Mouse (Mus musculus) liver, embryonic 14.5 days (tissue): ENCODE results near the gene Olfr1359.

Source experiments
- CTCF ChIP-seq: IDR thresholded peaks from 2 replicates; pipeline ENCODE4 v1.5.1; 2016; ENCODE audit warnings: antibody characterized with exemption, low read depth, control low read depth
- EP300 ChIP-seq: IDR thresholded peaks from 2 replicates; pipeline ENCODE4 v1.6.1; 2016; ENCODE audit warnings: antibody characterized with exemption, low read depth

DNA sequence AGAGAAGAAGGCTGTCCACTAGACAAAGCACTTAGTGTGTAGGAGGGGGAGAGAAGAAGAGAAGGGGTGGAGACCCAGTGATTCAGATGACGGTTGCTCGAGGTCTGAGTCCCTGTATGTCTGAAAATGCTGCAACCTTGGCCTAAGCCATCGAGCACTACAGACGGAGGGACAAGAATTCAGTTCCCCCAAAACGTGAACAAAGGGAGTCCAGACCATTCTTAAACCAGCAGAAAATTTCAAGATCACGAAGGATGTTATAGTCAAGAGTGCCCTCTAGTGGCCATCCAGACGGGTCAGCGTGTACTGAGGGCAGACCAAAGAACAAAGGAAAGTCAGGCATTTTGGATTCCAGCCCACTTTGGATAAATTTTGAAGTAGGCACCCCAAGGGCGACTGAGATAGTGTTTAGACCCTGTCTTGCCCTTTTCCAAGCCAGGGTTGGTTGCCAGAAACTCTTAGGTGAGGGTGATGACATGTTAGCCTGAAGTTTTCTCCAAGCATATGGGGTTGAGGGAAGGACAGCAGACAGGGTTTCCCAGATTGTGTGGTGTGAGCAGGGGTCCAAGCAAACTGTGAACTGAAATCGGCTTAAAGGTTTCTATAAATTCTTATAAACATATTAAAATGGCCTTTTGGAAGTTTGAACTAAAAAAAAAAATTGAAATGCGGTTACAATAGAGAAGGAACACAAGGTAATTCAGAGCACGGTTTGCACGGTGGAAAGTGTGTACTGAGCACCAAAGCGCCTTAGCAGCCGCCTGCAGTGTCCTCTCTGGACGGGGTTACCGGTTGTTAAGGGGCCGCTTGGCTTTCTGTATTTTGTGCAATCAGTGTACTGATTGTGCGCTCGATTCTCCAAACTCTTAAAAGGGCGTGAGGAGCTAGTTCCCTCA, 36.3 kb downstream of the Olfr1359 start:
- TF ChIP-seq EP300 (0 out of 2 replicates have a peak, but pooled peaks have one; percentile 38), CTCF (peak; percentile 93)
